Mouse (Mus musculus): ENCODE results near the gene Dock8.

GRCm38 (mm10) chr19:25180547-25180946, 181.2 kb downstream of the Dock8 start:
- TF ChIP-seq POLR2A (IDR thresholded peaks at IDR 0.05; ENCODE audit: extremely low read depth, insufficient read depth, low read length) (no peak), CTCF (IDR thresholded peaks at IDR 0.05; ENCODE audit: low read depth, low read length) (no peak)

Measured in liver, adult 2 months (tissue).